Mouse (Mus musculus): ENCODE data around the gene Thbs3.
"Not testable (repeated sequence)": the region's sequence is repeated elsewhere in the genome, so short reads cannot be mapped to it uniquely, and the experiment has no call there.

Gene Thbs3

GRCm38 (mm10) chr3:89199839-89200238 lies 15.1 kb upstream of the Thbs3 start:
- no peak for DNase-seq

DNA sequence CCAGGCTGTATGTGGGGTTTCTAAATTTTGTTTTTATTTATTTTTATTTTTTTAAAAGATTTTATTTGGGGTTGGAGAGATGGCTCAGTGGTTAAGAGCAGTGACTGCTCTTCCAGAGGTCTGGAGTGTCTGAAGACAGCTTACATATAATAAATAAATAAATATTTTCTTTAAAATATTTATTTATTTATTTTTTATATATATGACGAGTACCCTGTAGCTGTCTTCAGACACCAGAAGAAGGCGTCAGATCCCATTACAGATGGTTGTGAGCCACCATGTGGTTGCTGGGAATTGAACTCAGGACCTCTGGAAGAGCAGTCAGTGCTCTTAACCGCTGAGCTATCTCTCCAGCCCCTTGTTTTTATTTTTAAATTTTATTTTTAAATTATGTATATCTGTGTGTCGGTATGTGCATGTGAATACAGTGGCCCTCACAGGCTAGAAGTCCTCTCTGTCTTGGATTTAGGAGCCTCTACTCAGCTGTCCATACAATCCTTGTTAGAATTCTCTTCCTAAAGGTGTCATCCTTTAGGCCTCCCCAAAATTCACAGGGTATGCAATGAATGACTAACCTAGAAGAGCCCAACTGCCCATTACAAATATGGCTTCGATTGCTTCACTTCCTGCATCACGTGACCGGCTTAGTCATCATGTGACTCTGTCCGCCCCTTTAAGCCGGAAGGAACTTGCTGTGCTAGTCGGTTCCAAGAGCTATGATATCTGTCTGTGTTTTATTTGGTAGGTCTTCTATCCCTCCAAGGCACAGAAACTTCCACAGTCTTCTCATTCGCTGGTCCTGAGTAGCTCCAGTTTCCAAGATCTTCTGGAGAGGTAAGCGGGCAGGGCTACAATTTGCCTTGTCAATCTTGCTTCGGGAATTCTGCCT lies 12.5 kb upstream of the Thbs3 start, which contains the start of gene Gba:
Gba (plus strand) TSS at position 676 of the 889 bp plus-strand sequence.
- peak; percentile 93 for DNase-seq

- no peak for DNase-seq
Observed at GRCm38 (mm10) chr3:89203142-89203514, 11.9 kb upstream of the Thbs3 start.

GRCm38 (mm10) chr3:89206079-89206478 lies 8.9 kb upstream of the Thbs3 start:
- DNase-seq: no peak

DNA sequence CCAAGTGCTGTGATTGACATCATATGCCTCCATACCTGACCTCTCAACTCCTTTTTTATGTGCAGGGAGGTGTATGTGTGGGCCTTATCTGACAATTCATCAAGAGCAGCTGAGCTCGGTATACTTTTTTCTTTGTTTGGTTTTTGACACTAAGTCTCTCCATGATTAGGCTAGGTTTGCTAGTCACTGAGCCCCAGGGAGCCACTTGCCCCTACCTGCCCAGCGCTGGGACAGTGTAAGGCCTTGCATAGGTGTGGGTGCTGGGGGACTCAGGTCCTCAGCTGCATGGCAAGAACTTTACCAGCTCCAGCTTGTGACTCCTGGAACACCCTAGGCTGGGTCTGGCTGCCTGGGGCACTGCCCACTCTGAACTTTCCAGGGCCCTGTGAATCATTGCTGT lies 8.3 kb upstream of the Thbs3 start:
- no peak for DNase-seq

GRCm38 (mm10) chr3:89208075-89208657 lies 6.8 kb upstream of the Thbs3 start:
- no peak for DNase-seq

DNA sequence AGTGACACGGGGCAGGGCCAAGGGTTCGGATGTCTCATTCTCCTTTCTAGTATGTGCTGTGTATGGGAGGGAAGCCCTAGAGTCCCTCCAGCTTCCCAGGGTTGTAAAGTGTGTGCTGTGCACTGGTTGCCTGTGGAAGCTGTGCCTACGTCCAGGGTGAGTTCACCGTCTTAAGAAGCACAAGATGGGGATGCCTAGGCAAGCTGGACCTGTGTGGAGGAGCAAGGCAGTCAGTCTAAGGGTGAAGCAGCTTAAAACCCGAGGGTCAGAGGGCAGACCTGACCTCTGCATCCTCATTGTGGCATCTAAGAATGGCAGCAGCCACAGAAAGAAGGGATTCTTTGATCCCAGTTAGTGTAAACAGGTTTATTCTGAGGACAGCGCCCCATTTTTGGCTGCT lies 6.2 kb upstream of the Thbs3 start:
- DNase-seq: no peak

DNA sequence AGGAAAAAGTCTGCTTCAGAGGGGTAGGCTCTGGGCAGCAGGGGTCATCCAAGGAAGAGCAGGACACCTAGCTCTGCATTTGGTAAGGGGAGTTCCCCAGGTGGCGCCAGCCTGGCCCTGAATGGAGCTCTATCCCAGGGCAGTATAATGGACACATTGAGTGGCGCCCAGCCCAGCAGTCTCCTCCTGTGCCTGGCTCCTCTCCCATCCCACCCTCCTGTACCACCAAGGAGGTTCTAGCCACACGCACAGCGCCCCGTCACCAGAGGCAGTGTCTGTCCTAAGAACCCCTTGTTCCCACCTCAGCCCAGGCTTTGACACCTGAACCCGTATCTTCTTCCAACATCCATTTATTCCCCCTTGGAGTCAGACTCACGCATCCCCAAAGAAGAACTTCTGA lies 5.2 kb upstream of the Thbs3 start:
- DNase-seq: no peak

DNA sequence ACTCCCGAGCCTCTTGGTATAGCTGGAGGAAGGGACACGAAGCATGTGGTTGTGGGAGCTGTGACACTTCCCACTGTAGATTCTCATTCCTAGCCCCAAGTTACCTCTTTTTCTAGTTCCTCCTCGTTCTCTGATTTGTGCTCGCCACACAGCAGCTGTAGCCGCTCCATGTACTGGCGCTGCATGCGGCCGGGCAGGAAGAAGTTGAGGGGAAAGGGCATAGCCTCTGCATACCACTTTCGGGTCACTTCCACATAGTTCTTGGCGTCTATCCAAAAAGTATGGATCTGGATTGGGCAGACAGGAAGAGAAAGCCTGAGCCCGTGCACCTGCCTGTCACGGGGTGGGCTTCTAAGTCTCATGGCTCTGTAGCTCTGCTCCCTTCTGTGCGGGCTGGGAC lies 4.8 kb upstream of the Thbs3 start:
- DNase-seq: no peak

GRCm38 (mm10) chr3:89210731-89211130 lies 4.2 kb upstream of the Thbs3 start:
- DNase-seq: no peak

DNA sequence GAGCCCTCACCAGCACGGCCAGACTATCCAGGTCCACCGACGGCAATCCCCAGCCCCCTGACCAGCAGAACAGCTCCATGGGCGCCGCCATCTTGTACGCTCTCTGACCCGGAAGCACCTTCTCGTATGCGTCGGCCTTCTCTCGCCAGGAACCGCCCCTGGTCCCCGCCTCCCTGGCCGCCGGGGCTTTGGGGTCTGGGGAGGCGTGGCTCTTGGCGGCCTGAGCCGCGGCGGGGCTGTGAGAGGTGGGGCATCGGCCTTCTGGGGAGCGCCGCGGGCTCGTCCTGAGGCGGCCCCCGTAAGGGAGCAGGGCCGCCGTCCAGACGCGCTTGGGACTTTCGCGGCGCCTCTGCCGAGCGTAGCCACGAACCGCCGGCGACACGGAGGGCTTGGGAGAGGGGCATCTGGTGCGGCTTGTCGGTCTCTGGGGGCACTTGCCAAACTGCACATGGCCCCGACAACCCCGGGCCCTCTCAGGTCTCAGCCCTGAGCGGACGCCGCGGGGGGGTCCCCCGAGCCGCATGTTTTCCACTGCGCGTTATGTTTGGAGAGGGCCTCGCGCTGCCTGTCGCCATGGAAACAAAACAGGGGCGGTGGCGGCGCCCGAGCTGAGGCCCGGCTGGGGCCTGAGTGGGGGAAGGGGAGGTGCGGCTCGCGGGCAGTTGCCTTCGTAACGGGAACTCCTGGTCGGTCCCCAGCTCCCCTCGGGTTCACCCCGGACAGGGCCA lies 1.0 kb upstream of the Thbs3 start:
- DNase-seq: peak; percentile 96

DNA sequence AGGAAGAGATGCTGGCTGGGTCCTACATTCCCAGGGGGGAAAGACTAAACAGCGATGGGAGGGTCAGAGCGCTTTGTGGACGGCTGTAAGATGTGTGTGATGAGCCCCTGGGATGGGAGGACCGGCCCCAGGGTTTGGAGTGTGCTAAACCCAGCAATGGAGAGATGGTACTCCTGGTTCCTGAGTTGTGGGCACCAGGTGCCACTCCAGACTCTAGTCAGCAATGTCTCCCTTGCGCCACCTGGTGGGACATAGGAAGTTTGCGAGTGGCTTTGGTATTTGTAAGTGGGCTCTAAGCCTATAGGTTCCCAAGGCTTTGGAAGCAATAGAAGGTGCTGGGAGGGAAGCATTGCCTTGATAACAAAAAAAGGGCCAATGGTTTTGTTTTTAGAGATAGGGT lies 873 bp downstream of the Thbs3 start:
- DNase-seq: peak; percentile 96

GRCm38 (mm10) chr3:89216407-89216806 lies 1.4 kb downstream of the Thbs3 start:
- not testable (repeated sequence) for DNase-seq

GRCm38 (mm10) chr3:89218271-89218670 lies 3.3 kb downstream of the Thbs3 start:
- peak; percentile 83 for DNase-seq

GRCm38 (mm10) chr3:89219546-89219945 lies 4.6 kb downstream of the Thbs3 start:
- no peak for DNase-seq

GRCm38 (mm10) chr3:89221167-89221566 lies 6.2 kb downstream of the Thbs3 start:
- no peak for DNase-seq

DNA sequence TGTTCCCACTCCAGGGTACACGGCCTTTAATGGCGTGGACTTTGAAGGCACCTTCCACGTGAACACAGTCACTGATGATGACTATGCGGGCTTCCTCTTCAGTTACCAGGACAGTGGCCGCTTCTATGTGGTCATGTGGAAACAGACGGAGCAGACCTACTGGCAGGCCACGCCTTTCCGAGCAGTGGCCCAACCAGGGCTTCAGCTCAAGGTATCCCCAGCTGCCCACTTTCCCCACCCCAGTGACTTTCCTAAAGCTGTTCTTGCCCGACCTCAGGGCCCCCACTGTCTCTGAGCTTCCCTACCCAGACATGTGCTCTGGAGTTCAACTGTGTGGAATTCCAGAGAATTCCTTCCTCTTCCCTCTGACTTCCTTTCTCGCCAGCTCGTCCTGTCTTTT lies 9.8 kb downstream of the Thbs3 start:
- no peak for DNase-seq

DNA sequence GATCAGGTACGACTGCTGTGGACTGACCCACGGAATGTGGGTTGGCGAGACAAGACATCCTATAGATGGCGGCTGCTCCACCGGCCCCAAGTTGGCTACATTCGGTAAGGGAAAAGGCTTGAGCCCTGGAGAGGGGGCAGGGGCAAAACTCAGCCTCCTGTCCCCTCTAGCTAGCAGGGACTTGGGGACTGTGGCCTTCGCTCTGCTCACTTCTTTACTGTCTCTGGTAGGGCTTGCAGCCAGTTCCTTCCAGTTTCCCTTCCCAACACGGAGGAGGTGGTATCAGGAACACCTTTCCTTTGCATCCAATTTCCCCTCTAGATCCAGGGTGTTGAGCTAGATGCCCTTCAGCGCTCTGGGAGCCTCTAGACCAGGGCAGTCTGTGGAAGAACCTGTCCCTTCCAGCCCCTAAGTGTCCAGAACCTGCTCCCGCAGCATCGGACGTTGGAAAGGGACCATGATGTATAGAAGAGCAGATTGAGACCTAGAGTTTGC lies 10.4 kb downstream of the Thbs3 start:
- no peak for DNase-seq

DNA sequence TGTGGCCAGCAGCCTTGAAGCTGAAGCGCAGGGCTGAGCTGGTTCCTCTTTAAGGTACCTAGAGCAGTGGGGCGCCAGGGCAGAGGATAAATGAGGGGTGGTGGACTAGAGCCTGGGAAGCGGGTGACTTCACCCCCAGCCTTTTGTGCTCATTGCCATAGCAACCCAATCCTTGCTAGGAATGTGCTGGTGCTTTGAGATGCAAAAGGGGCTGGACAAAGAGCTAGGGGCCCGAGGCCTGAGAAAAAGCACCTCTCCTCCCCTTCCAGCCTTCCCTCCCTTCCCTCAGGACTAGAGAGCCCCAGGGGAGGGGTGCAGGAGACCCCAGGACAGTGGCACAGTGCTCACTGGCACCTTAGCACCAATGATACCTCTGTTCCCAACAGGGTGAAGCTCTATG lies 10.9 kb downstream of the Thbs3 start:
- no peak for DNase-seq

DNA sequence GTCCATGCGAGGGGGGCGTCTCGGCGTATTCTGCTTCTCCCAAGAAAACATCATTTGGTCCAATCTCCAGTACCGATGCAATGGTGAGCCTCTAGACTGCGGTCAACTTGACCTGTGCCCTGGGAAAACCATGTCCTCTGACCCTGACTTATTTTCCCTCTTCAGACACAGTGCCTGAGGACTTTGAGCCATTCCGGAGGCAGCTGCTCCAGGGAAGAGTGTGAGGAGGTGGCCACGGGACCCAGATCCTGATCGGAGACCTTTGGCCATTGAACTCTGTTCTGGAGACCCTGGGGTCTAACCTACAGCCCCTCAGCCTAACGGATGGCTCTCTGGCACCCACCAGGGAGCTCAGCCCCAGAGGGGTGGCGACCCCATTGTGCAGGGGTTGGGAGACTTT lies 11.4 kb downstream of the Thbs3 start:
- no peak for DNase-seq

DNA sequence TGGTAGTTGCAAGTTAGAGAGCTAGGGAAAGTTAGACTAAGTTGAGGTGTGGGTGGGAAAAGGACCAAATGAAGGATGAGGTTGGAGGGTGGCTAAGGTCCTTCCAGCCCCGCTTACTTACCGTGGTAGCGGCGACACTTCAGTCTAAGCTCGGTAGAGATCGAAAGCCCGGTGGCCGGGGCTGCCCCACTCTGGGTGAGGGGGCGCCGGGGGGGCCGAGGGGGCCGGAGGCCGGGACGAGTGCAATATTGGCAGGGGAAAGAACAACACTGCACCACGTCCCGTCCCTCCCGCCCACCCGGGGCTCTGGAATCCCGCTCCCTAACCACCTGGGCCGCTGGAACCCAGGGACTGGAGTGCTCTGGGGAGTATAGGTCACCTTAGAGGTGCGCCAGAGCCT lies 11.9 kb downstream of the Thbs3 start, which contains the start of gene Mtx1:
Mtx1 (minus strand) TSS at position 189 of the 400 bp plus-strand sequence.
- DNase-seq: no peak

- peak; percentile 97 for DNase-seq
Observed at GRCm38 (mm10) chr3:89227307-89228179, 12.6 kb downstream of the Thbs3 start.

DNA sequence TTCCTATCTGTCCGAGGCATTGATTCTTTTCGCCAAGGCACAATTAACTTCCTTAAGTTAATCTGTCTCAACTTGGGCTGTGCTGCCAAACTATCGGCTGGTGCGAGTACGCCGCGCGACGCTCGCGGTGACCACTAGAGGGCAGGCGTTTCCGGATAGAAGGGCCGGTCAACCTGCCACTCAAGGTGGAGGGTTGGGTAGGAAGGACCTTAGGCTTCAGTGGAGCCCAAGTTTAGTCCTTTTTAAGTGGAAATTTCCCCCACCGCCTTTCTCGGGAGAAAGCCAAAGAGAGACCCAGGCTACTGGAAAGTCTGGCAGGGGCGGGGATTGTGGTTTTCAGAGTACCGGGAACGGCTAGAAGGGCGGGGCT lies 13.2 kb downstream of the Thbs3 start:
- peak; percentile 96 for DNase-seq

All from lung, postnatal 36 days (tissue).